ENCODE assay signal across 8 mouse cellular contexts in the genomic region with DNA sequence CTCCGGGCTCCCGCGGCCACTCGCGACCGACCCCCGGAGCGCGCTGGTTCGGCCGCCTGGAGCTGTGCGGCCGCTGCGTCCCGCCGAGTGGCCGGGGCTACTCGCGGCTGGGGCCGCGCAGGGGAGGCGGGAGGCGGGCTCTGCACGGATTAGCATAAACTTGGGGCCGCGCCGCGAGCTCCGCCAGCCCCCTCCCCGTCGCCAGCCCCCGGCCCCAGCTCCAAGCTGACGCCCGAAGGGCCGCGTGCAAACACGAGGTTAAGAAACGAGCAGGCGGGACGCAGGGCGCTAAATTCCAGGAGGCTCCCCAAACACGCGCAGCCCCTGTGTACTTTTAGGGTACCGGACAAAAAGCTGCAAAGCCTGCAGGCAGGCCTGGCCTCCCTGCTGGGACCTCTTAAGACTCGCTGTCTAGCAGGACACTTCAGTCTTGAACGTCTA. TPM values are rescaled to one million over a fixed set of nuclear protein-coding genes. Genes with fewer than 3 reads are reported as not detected.
DNase-seq lines count a peak whose midpoint lies in the region; ATAC-seq and TF ChIP-seq lines count a peak whose summit lies in the region.

A gene (minus strand): TSS at position 98 of the 441 bp plus-strand sequence.

- TF ChIP-seq CTCF in intestine, postnatal 0 days (IDR thresholded peaks at IDR 0.05; ENCODE audit: low read depth) = no peak

- H3K4me1 ChIP-seq in heart, embryonic 13.5 days = peaks cover 43% of the 10 kb centered on the region
- peaks cover 17% of the 10 kb centered on the region for H3K4me1 ChIP-seq in embryonic facial prominence, embryonic 14.5 days (ENCODE audit: control insufficient read depth, insufficient read depth, low read length)
- H3K4me1 ChIP-seq in intestine, postnatal 0 days (replicated peaks; ENCODE audit: control insufficient read depth, insufficient read depth, low read length) = no peaks in the 10 kb centered on the region
- peaks cover 6% of the 10 kb centered on the region for H3K4me1 ChIP-seq in neural tube, embryonic 11.5 days (ENCODE audit: control insufficient read depth, insufficient read depth, low read length)

- no peak for ATAC-seq in heart, embryonic 13.5 days (ENCODE audit: extremely low read depth, insufficient number of reproducible peaks, low FRiP score, low TSS enrichment)
- ATAC-seq in embryonic facial prominence, embryonic 14.5 days (ENCODE audit: low read depth) = peak; percentile 76
- no peak for ATAC-seq in intestine, postnatal 0 days
- ATAC-seq in neural tube, embryonic 11.5 days (ENCODE audit: insufficient read depth, low FRiP score, low TSS enrichment) = peak; percentile 59
- no peak for ATAC-seq in erythroid progenitor cell, adult 5-6 weeks (replicated peaks; ENCODE audit: low FRiP score, poor library complexity, severe bottlenecking)

- H3K4me2 ChIP-seq in heart, embryonic 13.5 days = peak within 1 kb of the TSS; percentile 97
- peak within 1 kb of the TSS; percentile 91 for H3K4me2 ChIP-seq in embryonic facial prominence, embryonic 14.5 days (ENCODE audit: low read depth, low read length)
- peak within 1 kb of the TSS; percentile 78 for H3K4me2 ChIP-seq in intestine, postnatal 0 days (replicated peaks; ENCODE audit: low read depth)
- H3K4me2 ChIP-seq in neural tube, embryonic 11.5 days (ENCODE audit: low read depth) = peak within 1 kb of the TSS; percentile 89

- peak within 1 kb of the TSS; percentile 81 for H3K9ac ChIP-seq in heart, embryonic 13.5 days
- peak within 1 kb of the TSS; percentile 75 for H3K9ac ChIP-seq in embryonic facial prominence, embryonic 14.5 days (ENCODE audit: low read depth, low read length)
- peak within 1 kb of the TSS; percentile 46; the same call in 1 of the 2 replicates for H3K9ac ChIP-seq in intestine, postnatal 0 days (ENCODE audit: low read depth, low read length)
- H3K9ac ChIP-seq in neural tube, embryonic 11.5 days (ENCODE audit: low read length) = peak within 1 kb of the TSS; percentile 48

- no peak for DNase-seq in heart, postnatal 36 days
- DNase-seq in embryonic facial prominence, embryonic 14.5 days (ENCODE audit: low spot score) = peak; percentile 81
- peak; percentile 60 for DNase-seq in neural tube, embryonic 11.5 days (ENCODE audit: low spot score)
- DNase-seq in adrenal gland, postnatal 36 days = no peak
- no peak for DNase-seq in left cerebral cortex, postnatal 10 days (ENCODE audit: extremely low spot score in 1 of 2, low spot score in 2 of 2)

- no peaks in the 10 kb centered on the region for H3K9me3 ChIP-seq in heart, embryonic 13.5 days
- no peaks in the 10 kb centered on the region for H3K9me3 ChIP-seq in embryonic facial prominence, embryonic 14.5 days (ENCODE audit: control insufficient read depth, low read length)
- no peaks in the 10 kb centered on the region for H3K9me3 ChIP-seq in intestine, postnatal 0 days (ENCODE audit: control insufficient read depth)
- no peaks in the 10 kb centered on the region for H3K9me3 ChIP-seq in neural tube, embryonic 11.5 days (ENCODE audit: control insufficient read depth, low read length)

- under 1% methylated on average over 46 of the region's 46 CpGs for WGBS in heart, embryonic 13.5 days
- 15% methylated on average over 2 of the region's 46 CpGs for WGBS in embryonic facial prominence, embryonic 14.5 days
- WGBS in intestine, postnatal 0 days = 1% methylated on average over 37 of the region's 46 CpGs
- under 1% methylated on average over 45 of the region's 46 CpGs for WGBS in neural tube, embryonic 11.5 days

- no peaks in the 10 kb centered on the region for H3K36me3 ChIP-seq in heart, embryonic 13.5 days
- H3K36me3 ChIP-seq in embryonic facial prominence, embryonic 14.5 days (ENCODE audit: control insufficient read depth, insufficient read depth, low read length) = peaks cover 19% of the 10 kb centered on the region
- no peaks in the 10 kb centered on the region for H3K36me3 ChIP-seq in intestine, postnatal 0 days (ENCODE audit: control insufficient read depth, insufficient read depth)
- no peaks in the 10 kb centered on the region for H3K36me3 ChIP-seq in neural tube, embryonic 11.5 days (ENCODE audit: control insufficient read depth, insufficient read depth, low read length)

- H3K27ac ChIP-seq in heart, embryonic 13.5 days (replicated peaks) = no peak within 1 kb of the TSS
- H3K27ac ChIP-seq in embryonic facial prominence, embryonic 14.5 days (replicated peaks; ENCODE audit: low read depth, low read length) = peak within 1 kb of the TSS; percentile 67
- H3K27ac ChIP-seq in intestine, postnatal 0 days (ENCODE audit: low read depth, low read length) = peak within 1 kb of the TSS; percentile 41; the same call in 1 of the 2 replicates
- H3K27ac ChIP-seq in neural tube, embryonic 11.5 days (ENCODE audit: low read depth, low read length) = no peak within 1 kb of the TSS

- peaks cover 95% of the 10 kb centered on the region for H3K27me3 ChIP-seq in heart, embryonic 13.5 days (replicated peaks)
- peaks cover 23% of the 10 kb centered on the region for H3K27me3 ChIP-seq in embryonic facial prominence, embryonic 14.5 days (replicated peaks; ENCODE audit: control insufficient read depth, insufficient read depth, low read length)
- peaks cover 16% of the 10 kb centered on the region for H3K27me3 ChIP-seq in intestine, postnatal 0 days (replicated peaks; ENCODE audit: control insufficient read depth, insufficient read depth, low read length)
- H3K27me3 ChIP-seq in neural tube, embryonic 11.5 days (ENCODE audit: control insufficient read depth, insufficient read depth, low read length) = peaks cover 33% of the 10 kb centered on the region

- intact Hi-C loops in heart, postnatal 36 days (cut with DNase I) = no loop called here
- intact Hi-C loops in left cerebral cortex, postnatal 10 days (cut with DNase I) = no loop called here

- H3K4me3 ChIP-seq in heart, embryonic 13.5 days = peak within 1 kb of the TSS; percentile 65
- H3K4me3 ChIP-seq in embryonic facial prominence, embryonic 14.5 days (ENCODE audit: low read depth, low read length) = peak within 1 kb of the TSS; percentile 63
- H3K4me3 ChIP-seq in intestine, postnatal 0 days (ENCODE audit: low read depth, low read length) = peak within 1 kb of the TSS; percentile 46
- H3K4me3 ChIP-seq in neural tube, embryonic 11.5 days (ENCODE audit: low read depth, low read length) = peak within 1 kb of the TSS; percentile 47

RNA-seq across cellular contexts. Expression of the gene that starts here (rescaled TPM):
- 3.8 and 3.9 TPM in 2 replicates for polyA plus RNA-seq in heart, embryonic 13.5 days (2015; fragmentation: Nextera tagmentation; extraction: Ambion mirVana)
- total RNA-seq in heart, postnatal 36 days (2021) = 1 to 10 TPM; 1.8 to 4.1 TPM
- polyA plus RNA-seq in embryonic facial prominence, embryonic 14.5 days (2014; fragmentation: Nextera tagmentation; extraction: Ambion mirVana) = 21.6 and 26.0 TPM in 2 replicates
- polyA plus RNA-seq in intestine, postnatal 0 days (2015; fragmentation: Nextera tagmentation; extraction: Ambion mirVana) = 7.6 and 8.6 TPM in 2 replicates
- 0.68 and 1.1 TPM in 2 replicates for polyA plus RNA-seq in neural tube, embryonic 11.5 days (2014; fragmentation: Nextera tagmentation; extraction: Ambion mirVana)
- not detected for total RNA-seq in adrenal gland, postnatal 36 days (2021)
- total RNA-seq in left cerebral cortex, postnatal 10 days (2021) = under 1 TPM; 0.47 to 0.66 TPM
- not detected in 2 replicates for total RNA-seq in erythroid progenitor cell, adult 5-6 weeks (2015; ENCODE audit: low replicate concordance)
- not detected in 2 replicates for total RNA-seq in erythroid progenitor cell, adult 5-6 weeks (2017; ENCODE audit: low replicate concordance)

Comparison
In these comparisons a context has a peak if more than half of its experiments do, and no peak if none do; other contexts are left out.
1. ATAC-seq: peak in embryonic facial prominence, embryonic 14.5 days (single experiment) and neural tube, embryonic 11.5 days (single experiment); none in heart, embryonic 13.5 days (single experiment), intestine, postnatal 0 days (single experiment) and erythroid progenitor cell, adult 5-6 weeks (single experiment).
2. H3K27ac ChIP-seq: peak in embryonic facial prominence, embryonic 14.5 days (single experiment) and intestine, postnatal 0 days (single experiment); none in heart, embryonic 13.5 days (single experiment) and neural tube, embryonic 11.5 days (single experiment).
3. DNase-seq: peak in embryonic facial prominence, embryonic 14.5 days (single experiment) and neural tube, embryonic 11.5 days (single experiment); none in heart, postnatal 36 days (0 of 2), adrenal gland, postnatal 36 days (0 of 2) and left cerebral cortex, postnatal 10 days (0 of 2).
4. Peak in every context shown above with its lines, with median percentiles within 50 percentile points of each other: H3K4me2 ChIP-seq, H3K4me3 ChIP-seq and H3K9ac ChIP-seq.